Mouse (Mus musculus) spleen, adult 2 months (tissue): ENCODE data around the gene Mapk8ip3.

Source experiments
- CTCF ChIP-seq: fragments of 200-500 bp; IDR thresholded peaks from 2 replicates; pipeline ENCODE4 v1.5.1; 2011; ENCODE audit warnings: mild to moderate bottlenecking, inconsistent platforms; ENCODE audit not compliant: insufficient read depth, insufficient read length, insufficient replicate concordance; ENCODE audit errors: extremely low read depth
- POLR2A ChIP-seq: fragments of 200-500 bp; IDR thresholded peaks from 2 replicates; pipeline ENCODE4 v1.6.1; 2011; ENCODE audit warnings: low read depth, low read length, inconsistent platforms

GRCm38 (mm10) chr17:24861785-24862184 is 75.0 kb downstream of the Mapk8ip3 start:
- TF ChIP-seq POLR2A (no peak), CTCF (no peak)
